Mouse (Mus musculus): ENCODE data around the gene Usp8.
A peak's percentile ranks its signal among the peaks of the same experiment; 100 is the strongest.

Gene Usp8

GRCm38 (mm10) chr2:126743389-126743788 is 36.3 kb downstream of the Usp8 start:
- no peak for DNase-seq

DNA sequence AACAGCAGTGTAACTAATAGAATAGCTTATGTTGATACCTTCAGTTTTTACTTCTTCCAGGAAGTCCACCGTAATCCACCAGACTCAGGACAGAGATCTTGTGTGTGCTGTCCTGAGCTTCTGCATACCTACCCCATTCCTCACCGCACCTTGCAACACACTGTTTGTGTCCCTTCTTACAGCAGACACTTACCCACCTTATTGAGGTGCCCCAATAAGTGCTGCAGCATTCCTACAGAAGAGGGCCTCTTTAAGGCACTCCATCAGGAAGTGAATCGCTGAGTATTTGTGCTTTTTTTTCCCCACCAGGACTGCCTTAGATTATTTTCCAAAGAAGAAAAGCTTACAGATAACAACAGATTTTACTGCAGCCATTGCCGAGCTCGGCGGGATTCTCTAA is 48.5 kb downstream of the Usp8 start:
- DNase-seq: no peak

DNA sequence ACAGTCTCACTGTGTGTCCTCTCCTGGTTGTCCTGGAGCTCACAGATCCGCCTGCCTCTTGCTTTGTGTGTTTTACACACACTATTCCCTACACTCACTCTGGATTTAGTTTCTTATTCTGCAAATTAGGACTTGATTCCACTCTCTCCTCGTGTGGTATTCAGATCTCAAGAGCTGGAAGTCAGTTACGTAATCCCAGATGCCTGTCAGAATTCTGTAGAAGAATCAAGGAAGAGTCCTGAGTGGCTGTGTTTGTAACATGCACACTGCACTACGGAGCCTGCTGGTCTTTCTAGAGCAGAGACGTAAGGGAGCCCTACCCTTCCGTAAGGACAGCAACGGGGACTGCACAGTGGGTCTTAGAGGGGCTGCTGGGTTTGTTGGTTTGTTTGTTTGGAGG is 52.2 kb downstream of the Usp8 start:
- DNase-seq: no peak

GRCm38 (mm10) chr2:126765867-126766582 is 58.9 kb downstream of the Usp8 start:
- DNase-seq: peak; percentile 34

DNA sequence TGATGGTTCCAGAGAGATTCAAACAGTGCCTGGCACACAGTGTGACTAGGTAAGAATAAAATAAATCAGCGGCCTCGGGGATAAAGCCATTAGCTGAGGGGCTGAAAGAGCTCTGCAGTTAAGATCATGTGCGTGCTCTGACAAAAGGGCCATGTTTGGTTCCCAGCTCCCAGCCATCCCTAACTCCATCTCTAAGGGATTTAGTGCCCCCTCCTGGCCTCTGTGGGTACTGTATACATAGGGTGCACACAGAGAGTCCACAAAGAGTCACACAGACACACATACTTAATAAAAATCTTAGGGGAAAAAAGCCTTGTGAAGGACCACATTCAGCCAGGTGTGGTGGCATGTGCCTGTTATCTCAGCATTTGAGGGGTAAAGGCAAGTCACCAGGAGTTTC is 60.5 kb downstream of the Usp8 start:
- DNase-seq: no peak

- peak; percentile 28 for DNase-seq
Measured at GRCm38 (mm10) chr2:126768194-126768593, 61.1 kb downstream of the Usp8 start.

DNA sequence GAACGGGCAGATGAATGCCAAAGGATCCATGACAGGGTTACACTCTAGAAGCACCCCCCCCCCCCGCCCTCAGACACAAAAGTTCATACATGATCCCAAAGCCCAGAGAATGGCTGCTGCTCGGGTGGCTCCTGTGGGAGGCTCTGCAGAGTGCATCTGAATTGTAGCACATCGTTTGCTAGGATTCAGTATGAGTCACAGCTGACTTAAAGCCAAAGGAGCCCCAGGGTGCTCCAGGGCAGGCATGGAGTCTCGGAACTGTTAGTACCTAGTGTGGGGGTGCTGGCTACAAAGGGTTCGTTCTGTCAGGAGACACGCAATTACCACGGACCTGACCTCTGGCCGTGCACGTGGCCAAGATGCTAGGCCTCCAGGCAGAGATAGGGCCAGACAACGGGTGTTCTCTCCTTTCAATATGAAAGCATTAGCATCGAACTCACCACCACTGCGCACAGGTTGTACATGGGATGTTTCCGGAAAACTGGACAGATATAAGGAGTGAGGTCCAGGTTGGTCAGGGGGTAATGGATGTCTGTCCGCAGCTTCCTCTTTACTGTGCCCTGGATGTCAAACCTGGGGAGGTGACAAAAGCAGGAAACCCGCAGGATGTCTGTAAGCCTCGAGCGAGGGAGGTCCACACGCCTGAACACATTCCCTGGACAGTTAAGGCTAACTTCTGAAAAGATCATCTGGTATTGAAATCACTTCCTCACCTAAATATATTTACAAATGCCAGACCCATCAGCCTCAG is 62.5 kb downstream of the Usp8 start:
- no peak for DNase-seq

DNA sequence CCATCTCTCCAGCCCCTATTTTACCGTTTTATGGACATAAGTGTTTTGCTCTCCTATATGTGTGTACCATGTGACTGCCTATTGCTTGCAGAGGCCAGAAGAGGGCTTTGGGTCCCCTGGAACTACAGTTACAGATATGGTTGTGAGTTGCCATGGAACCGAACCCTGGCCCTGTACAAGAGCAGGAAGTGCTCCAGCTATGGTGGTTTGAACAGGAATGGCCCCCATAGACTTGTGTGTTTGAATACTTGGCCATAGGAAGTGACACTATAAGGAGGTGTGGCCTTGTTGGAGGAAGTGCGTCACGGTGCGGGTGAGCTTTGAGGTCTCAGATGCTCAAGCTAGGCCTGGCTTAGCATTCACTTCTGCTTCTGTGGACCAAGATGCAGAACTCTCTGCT is 65.1 kb downstream of the Usp8 start:
- no peak for DNase-seq

DNA sequence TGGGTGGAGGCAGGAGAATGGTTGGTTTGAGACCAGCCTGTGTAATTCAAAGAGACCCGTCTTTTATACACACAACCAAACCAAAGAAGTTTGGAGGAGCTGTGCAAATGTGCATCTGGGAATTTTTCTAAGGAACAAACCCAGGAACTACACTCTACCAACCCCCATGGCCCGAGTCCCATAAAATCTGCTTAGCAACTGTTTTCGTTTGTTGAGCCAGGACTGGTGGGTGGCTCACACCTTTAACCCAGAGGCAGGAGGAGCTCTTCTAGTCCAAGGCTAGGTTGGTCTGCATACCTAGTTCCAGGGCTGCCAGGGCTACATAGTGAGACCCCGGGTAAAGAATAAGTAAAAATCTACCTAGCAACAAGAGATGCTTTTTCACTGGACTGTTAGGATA is 68.8 kb downstream of the Usp8 start:
- no peak for DNase-seq

GRCm38 (mm10) chr2:126776416-126776815 is 69.3 kb downstream of the Usp8 start:
- no peak for DNase-seq

DNA sequence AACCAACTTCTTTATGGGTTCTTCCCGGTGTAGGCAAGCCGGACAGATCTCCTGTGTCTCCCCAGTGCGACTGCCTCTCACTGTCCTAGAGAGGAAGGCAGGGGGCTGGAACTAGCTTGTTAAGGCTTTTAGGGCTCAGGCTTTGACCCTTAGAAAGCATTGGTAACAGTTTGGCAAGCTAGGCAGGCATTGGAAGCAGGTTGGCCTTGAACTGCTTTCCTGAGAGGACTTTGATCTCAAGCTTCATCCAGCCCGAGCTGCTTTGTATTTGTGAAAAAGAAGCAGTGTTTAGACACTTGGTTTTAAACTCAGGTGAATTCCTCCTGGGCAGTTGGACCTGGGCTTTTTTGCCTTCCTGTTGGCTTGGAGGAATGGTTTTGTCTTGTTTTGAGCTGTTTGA is 71.7 kb downstream of the Usp8 start:
- no peak for DNase-seq

- no peak for DNase-seq
Measured at GRCm38 (mm10) chr2:126780286-126780685, 73.2 kb downstream of the Usp8 start.

DNA sequence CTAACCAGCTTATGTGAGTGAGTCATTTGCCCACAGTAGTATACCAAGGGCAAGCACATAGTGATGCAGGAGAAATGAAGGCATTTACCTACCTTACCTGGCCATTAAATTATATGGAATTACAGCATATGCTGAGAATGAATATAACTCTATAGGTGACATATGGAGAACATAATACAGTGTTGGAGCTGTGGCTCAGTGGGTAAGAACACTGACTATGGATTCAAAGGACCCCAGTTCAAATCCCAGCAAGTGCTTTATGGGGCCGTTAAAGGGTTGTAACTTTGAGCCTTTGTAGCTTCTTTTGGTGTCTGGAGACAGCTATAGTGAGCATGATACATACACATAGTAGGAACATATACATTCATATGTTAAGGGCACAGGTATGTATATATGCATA is 74.3 kb downstream of the Usp8 start:
- no peak for DNase-seq

DNA sequence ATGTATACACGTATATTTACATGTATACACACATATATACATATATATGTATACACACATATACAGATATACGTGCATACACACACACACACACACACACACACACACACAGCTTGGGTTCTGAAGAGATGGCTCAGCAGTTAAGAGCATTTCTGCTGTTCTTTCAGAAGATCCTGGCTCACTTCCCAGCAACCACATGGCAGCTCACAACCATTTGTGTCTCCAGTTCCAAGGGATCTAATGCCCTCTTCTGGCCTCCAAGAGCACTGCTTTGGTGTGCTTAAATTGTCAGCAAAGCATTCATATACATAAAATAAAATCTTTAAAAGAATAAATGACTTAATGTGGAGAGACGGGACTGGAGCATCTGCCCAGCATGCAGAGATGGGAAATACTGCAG is 75.3 kb downstream of the Usp8 start:
- peak; percentile 82 for DNase-seq

DNA sequence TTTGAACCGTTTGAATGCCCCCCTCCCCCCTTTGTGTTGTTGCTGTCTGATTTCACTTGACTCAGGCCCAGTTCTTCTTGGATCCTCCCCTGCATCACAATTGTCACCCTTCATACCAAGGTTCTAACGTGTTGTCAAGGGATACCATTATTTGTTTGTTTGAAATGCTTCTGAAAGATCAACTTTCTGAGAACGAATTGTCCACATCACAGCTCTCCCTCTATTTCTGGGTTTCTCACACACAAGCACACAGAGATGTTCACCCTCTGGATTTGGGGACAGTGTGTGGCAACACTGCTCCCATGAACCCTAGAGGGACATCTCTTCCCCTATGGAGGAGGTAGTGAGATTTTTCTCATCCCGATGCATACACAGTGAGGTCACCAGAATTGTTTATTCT is 76.2 kb downstream of the Usp8 start, which contains the start of gene Usp50:
Gene Usp50 (minus strand): TSS at position 101 of the 400 bp plus-strand sequence.
- DNase-seq: no peak

DNA sequence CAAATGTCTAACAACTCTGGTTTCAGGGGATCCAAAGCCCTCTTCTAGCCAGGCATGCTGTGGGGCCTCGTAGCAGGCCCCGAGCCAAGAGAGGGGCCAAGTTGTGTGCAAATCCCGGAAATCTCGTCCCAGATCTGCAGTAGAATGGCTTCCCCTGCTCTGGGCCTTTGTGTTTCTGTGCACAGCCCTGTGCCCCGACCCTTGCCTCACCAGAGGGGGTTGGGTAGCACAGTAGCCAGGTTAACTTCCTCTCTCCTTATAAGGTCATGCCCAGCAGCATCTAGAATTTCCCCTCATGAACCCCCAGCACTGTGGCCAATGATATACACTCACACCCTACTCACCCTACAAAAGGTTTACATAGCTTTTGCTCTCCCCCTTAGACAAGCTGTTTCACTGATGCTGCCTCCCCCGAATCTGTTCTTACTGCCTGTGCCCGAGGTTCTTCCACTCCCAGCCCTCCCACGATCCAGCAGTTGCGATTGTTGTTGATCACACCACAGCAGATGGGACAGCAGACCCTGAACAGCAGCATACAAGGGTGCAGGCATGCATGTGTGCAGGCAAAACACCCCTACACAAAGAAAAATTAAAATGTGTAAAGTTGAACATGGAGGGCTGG is 80.7 kb downstream of the Usp8 start:
- no peak for DNase-seq

- DNase-seq: no peak
Measured at GRCm38 (mm10) chr2:126792611-126793010, 85.5 kb downstream of the Usp8 start.

DNA sequence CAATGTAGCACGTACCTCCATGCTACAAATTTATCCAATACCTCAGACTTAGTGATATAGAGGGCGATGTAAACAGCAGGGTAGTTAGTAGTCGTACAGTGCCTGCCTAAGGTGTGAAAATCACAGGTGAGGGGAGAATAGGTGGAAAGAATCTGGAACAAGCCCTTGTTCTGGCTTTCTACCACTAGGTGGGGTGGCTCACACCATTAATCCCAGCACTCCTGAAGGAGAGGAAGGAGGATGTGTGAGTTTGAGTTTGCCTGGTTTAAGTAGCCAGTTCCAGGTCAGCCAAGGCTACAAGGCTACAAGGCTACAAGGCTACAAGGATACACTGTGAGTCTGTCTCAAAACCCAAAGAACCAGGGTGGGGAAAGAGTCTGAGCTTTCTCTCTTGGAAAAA is 88.6 kb downstream of the Usp8 start:
- DNase-seq: no peak

- DNase-seq: no peak
Measured at GRCm38 (mm10) chr2:126798455-126798854, 91.3 kb downstream of the Usp8 start.

DNA sequence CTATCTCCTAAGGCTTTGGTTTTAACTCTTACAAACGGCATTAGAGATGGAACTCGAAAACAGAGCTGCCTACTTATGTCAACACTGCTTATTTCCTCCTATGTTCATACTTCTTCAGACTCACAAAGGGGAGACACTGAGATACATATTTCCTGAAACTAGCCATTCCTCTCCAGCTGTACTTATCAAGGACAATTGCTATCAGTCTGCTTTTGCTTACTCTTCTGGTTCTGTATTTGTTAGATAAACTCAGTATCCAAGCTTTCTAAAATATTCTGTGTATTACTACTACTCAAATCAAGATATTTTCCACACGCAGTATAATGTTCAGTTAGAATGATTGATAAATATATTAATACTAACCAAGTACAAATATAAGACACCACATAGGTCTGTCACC is 94.9 kb downstream of the Usp8 start:
- no peak for DNase-seq

All from kidney, postnatal 10 days (tissue).